Mouse (Mus musculus): ENCODE results near the gene Psma1.

Gene Psma1

DNA sequence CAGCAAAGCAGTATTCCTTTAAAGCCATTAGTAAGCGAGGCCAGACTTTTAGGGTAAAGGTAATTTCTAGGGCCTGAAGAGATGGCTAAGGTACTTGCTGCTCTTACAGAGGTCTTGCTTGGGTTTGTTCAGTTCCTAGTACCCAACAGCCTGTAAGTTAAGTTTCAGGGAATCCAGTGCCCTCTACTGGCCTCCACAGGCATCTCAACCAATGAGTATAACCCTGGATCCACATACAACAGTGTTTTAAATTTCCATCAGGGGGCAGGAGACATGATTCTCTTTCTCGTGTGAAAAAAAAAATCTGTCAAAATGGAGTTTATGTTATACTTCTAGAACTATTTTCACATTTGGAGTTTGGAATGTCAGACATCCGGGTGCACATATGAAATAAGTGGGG, 5.8 kb upstream of the Psma1 start:
- in situ Hi-C loops (cut with MboI; ENCODE audit: unreplicated experiment in 2 of 2) = loop anchor here (5.0 kb wide), 4 partner anchors 36 to 211 kb away; partner anchors contain the start of gene Pde3b (in 1 of the 2)

DNA sequence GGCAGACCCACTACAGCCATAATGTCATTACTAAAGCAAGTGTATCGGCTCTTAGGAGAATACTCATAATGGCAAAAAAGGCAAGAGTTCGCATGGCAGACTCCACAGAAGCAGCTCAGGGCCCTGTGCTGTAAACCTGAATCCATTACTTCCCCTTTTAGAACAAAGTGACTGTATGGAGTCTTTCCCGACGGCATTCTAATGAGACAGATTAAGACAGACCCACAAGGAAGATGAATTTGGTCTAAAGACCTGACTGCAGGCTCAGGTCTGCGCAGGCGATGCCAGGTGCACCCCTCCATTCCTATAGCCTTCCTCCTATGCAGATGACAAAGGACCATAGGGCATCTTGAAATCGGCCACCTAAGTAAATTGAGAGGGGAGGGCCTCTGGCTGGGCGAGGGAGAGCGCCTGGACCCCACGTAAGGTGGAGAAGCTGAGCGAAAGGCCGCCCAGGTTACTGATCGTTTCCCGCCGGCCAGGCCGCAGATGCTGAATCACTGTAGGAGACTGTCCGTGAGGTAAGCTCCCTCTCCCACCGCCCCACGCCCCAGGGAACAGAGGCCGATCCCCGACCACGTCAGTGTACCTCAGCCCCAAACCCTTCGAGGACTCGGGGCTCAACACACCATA, 430 bp downstream of the Psma1 start:
- in situ Hi-C loops (cut with MboI; ENCODE audit: unreplicated experiment in 2 of 2) = loop anchor here (5.0 to 10.0 kb wide), 4 partner anchors 217 to 491 kb away; partner anchors contain the start of gene Calca (in 2 of the 2)

- in situ Hi-C loops (cut with MboI; ENCODE audit: unreplicated experiment in 2 of 2) = loop anchor here in 1 of 2 experiments (25.0 kb wide), 1 partner anchor 506 kb away; the partner anchor contains the start of gene Spon1
Measured at GRCm38 (mm10) chr7:114268446-114268845, 7.5 kb downstream of the Psma1 start.

- in situ Hi-C loops (cut with MboI; ENCODE audit: unreplicated experiment in 2 of 2) = loop anchor here (10.0 to 25.0 kb wide), 2 partner anchors 492 to 561 kb away; partner anchors contain the start of gene Spon1 (in 1 of the 2)
Measured at GRCm38 (mm10) chr7:114253885-114254833, 21.8 kb downstream of the Psma1 start, which contains the start of gene Copb1. Gene Copb1 (minus strand): TSS chr7:114254711.

GRCm38 (mm10) chr7:114251684-114252083, 24.2 kb downstream of the Psma1 start:
- in situ Hi-C loops (cut with MboI; ENCODE audit: unreplicated experiment in 2 of 2) = loop anchor here (10.0 to 25.0 kb wide), 2 partner anchors 489 to 563 kb away; partner anchors contain the start of gene Spon1 (in 1 of the 2)

GRCm38 (mm10) chr7:114233980-114234379, 41.9 kb downstream of the Psma1 start:
- in situ Hi-C loops (cut with MboI; ENCODE audit: unreplicated experiment in 2 of 2) = loop anchor here (25.0 kb wide), 2 partner anchors 578 to 897 kb away; no protein-coding TSS in a partner anchor

DNA sequence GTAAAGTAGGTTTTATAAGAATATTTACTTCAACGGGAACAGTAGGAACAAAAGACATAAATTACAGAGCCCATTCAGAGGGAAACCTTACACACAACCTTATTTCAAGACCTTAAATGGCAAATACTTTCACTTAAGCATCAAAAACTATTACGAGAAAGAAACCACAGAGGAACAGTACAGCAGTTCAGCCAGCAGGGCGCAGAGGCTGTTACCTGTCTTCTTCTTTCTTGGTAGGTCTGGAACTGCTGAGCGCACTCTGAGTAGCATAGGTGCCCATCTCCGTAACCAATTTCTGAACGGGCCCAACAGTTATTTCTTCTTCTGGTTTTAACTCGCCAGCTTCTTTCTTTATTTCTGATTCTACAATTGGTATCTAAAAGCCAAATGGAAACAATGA, 42.9 kb downstream of the Psma1 start:
- in situ Hi-C loops (cut with MboI; ENCODE audit: unreplicated experiment in 2 of 2) = loop anchor here (25.0 kb wide), 2 partner anchors 579 to 896 kb away; no protein-coding TSS in a partner anchor

GRCm38 (mm10) chr7:114231857-114232256, 44.1 kb downstream of the Psma1 start:
- in situ Hi-C loops (cut with MboI; ENCODE audit: unreplicated experiment in 2 of 2) = loop anchor here (25.0 kb wide), 2 partner anchors 580 to 895 kb away; no protein-coding TSS in a partner anchor

DNA sequence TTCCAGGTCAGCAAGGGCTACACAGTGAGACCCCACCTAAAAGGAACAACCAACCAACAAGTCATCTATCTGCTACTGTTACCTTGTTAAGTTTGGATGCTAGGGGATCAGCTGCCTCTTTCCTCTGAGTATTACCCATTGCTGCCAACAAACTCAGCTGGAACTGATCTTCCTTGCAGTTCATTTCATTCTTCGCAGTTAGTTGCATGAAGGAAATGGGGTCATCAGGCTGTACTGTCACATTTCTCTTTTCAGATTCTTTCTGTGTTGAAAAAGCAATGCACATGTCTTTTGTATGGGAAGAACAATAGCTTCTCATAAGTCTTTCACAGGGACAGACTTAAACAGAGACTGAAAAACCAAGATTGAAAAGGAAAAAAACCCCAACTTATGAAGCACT, 49.4 kb downstream of the Psma1 start:
- in situ Hi-C loops (cut with MboI; ENCODE audit: unreplicated experiment in 2 of 2) = loop anchor here (25.0 kb wide), 2 partner anchors 586 to 889 kb away; no protein-coding TSS in a partner anchor

GRCm38 (mm10) chr7:114220433-114220832, 55.5 kb downstream of the Psma1 start:
- in situ Hi-C loops (cut with MboI; ENCODE audit: unreplicated experiment in 2 of 2) = no loop called here

- in situ Hi-C loops (cut with MboI; ENCODE audit: unreplicated experiment in 2 of 2) = loop anchor here in 1 of 2 experiments (10.0 kb wide), 1 partner anchor 442 kb away; no protein-coding TSS in a partner anchor
Measured at GRCm38 (mm10) chr7:114216908-114217307, 59.0 kb downstream of the Psma1 start.
